Mouse (Mus musculus) kidney, postnatal 0 days (tissue): Measurements from ENCODE around the gene Ube2c. TPM values are rescaled to one million over a fixed set of nuclear protein-coding genes. Genes with fewer than 3 reads are reported as not detected.

ENCODE experiments used
- ATAC-seq: fragments of 200-750 bp; cut with Nextera tagmentation; replicated peaks from 2 replicates; pipeline ENCODE4 v1.8.0; 2017; ENCODE audit warnings: low read depth, moderate number of reproducible peaks, moderate TSS enrichment, moderate library complexity; ENCODE audit not compliant: low FRiP score
- DNase-seq: peaks from one replicate; pipeline ENCODE4 v3.0.0-alpha.2; 2016; ENCODE audit warnings: low spot score
- H3K27ac ChIP-seq: fragments of 300-500 bp; sonication (generic); 2 replicates; pipeline ENCODE4 v1.5.1; 2014; ENCODE audit warnings: mild to moderate bottlenecking
- H3K27me3 ChIP-seq: fragments of 300-500 bp; sonication (generic); 2 replicates; pipeline ENCODE4 v1.6.1; 2014; ENCODE audit warnings: low read length, mixed read lengths; ENCODE audit not compliant: insufficient read depth
- H3K36me3 ChIP-seq: fragments of 300-500 bp; sonication (generic); 2 replicates; pipeline ENCODE4 v1.6.1; 2014; ENCODE audit warnings: low read length, mixed read lengths; ENCODE audit not compliant: insufficient read depth
- H3K4me1 ChIP-seq: fragments of 300-500 bp; sonication (generic); replicated peaks from 2 replicates; pipeline ENCODE4 v1.6.1; 2014; ENCODE audit warnings: antibody characterized with exemption, low read length, mixed read lengths; ENCODE audit not compliant: insufficient read depth
- H3K4me2 ChIP-seq: fragments of 300-500 bp; sonication (generic); 2 replicates; pipeline ENCODE4 v1.6.1; 2014; ENCODE audit warnings: mild to moderate bottlenecking, low read length, moderate library complexity, mixed read lengths
- H3K4me3 ChIP-seq: fragments of 300-500 bp; sonication (generic); replicated peaks from 2 replicates; pipeline ENCODE4 v1.5.1; 2014; ENCODE audit warnings: low read depth, low read length
- H3K9ac ChIP-seq: fragments of 300-500 bp; sonication (generic); 2 replicates; pipeline ENCODE4 v1.6.1; 2014; ENCODE audit warnings: low read depth, low read length
- H3K9me3 ChIP-seq: fragments of 300-500 bp; sonication (generic); replicated peaks from 2 replicates; pipeline ENCODE4 v1.6.1; 2016; ENCODE audit warnings: low read length, inconsistent platforms, mixed read lengths
- CTCF ChIP-seq: IDR thresholded peaks from 2 replicates; pipeline ENCODE4 v1.5.1; 2016; ENCODE audit warnings: antibody characterized with exemption, low read depth, mild to moderate bottlenecking, moderate library complexity
- WGBS: fragments of 180-500 bp; shearing (Covaris S2); extraction: QIAGEN DNeasy Blood & Tissue Kit; methylation state at CpG from one replicate; pipeline ENCODE4 v1.1.7; 2014; 5-methylcytosine and 5-hydroxymethylcytosine counted together
- polyA plus RNA-seq: library from polyadenylated mRNA; unstranded; fragments of >200 nt; fragmentation: Nextera tagmentation; extraction: Ambion mirVana; gene quantifications from 2 replicates; pipeline ENCODE4 v1.2.1, GENCODE M21; 2015

Ube2c gene
- polyA plus RNA-seq, 1 experiment from 2014 or later, result 132 TPM

DNA sequence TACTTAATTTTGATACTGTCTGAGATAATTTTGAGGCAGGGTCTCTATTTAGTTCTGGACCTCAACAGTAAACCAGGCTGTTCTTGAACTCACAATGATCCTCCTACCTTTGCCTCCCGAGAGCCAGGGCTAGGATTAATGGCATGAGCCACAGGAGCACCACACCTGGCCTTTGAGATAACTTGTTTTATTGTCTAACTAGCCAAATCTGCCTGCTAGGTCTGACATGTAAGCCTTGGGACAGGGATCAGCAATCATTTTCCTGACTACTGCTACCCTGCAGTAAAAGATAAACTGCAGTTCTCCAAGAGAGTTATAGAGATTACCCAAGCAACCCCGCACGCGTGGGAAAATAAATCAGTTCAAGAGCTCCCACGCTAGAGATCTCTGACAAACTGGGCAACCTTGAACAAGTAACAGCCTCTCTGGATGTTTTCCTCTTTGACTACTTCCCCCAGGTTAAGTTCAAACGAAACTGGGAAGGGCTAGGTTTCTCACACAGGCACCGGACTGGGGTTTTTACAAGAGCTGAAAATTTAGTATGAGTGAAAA is 15.2 kb downstream of the Ube2c start:
- no peaks in the 10 kb centered on the region for H3K9me3 ChIP-seq
- no peaks in the 10 kb centered on the region; the same call in 1 of the 2 replicates for H3K4me1 ChIP-seq
- no peak for ATAC-seq
- no peak for TF ChIP-seq CTCF
- peak overlapping the region; percentile 90 for H3K27ac ChIP-seq
- no peaks in the 10 kb centered on the region for H3K36me3 ChIP-seq
- H3K4me3 ChIP-seq, result peak overlapping the region; percentile 67
- 3% methylated on average over 7 of the region's 7 CpGs for WGBS
- no peaks in the 10 kb centered on the region for H3K27me3 ChIP-seq
- H3K4me2 ChIP-seq, result peak overlapping the region; percentile 75
- H3K9ac ChIP-seq, result peak overlapping the region; percentile 76
- DNase-seq, result no peak

DNA sequence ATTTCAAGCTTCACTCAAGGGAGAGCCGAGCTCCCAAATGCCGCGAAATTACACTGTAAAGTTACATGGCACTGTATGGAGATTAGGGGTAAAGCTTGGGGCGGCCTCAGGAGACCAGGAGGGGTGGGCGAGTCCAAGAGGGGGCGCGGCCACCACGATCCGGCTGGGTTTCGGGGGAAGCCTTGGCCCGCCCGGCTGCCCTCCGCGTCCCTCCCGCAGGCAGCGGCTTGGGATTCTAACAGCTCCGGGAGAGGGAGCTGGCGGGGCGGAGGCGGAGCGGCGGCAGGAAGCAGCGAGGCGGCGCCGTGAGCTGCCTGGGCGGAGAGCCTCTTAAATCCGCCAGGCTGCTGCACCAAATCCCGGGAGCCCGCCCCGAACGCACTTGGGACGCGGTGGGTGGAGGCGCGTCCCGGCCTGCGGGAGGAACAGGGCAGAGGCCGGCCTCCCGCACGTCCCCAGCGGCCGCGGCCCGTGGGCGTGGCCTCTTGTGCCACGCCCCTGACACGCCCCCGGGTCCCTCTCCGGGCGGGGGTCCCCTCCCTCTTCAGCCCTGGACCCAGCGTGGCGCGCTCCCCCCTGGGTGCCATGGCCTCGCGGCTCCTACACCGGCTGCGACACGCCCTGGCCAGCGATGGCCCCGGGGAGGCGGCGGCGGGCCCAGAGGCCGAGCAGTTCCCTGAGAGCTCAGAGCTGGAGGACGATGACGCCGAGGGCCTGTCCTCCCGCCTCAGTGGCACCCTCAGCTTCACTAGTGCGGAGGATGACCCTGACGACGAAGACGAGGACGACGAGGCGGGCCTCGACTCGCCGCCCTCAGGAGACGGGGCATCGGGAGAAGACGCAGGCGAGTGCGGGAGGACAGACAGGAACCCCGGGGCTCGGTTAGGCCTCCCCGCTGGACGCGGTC is 16.0 kb downstream of the Ube2c start, which contains the start of gene Snx21:
Gene Snx21 (plus strand): TSS at position 343 of the 907 bp plus-strand sequence.
- ATAC-seq (peak; percentile 87), DNase-seq (peak; percentile 92)
- WGBS, result under 1% methylated on average over 75 of the region's 89 CpGs
- H3K4me2 ChIP-seq, result peak within 1 kb of the TSS; percentile 75
- peak within 1 kb of the TSS; percentile 67 for H3K4me3 ChIP-seq
- peak within 1 kb of the TSS; percentile 90 for H3K27ac ChIP-seq
- H3K4me1 ChIP-seq, result no peaks in the 10 kb centered on the region; the same call in 1 of the 2 replicates
- no peaks in the 10 kb centered on the region for H3K9me3 ChIP-seq
- H3K36me3 ChIP-seq, result peaks cover 4% of the 10 kb centered on the region; the same call in 1 of the 2 replicates
- H3K9ac ChIP-seq, result peak within 1 kb of the TSS; percentile 76
- H3K27me3 ChIP-seq, result no peaks in the 10 kb centered on the region
- peak; percentile 65 for TF ChIP-seq CTCF

DNA sequence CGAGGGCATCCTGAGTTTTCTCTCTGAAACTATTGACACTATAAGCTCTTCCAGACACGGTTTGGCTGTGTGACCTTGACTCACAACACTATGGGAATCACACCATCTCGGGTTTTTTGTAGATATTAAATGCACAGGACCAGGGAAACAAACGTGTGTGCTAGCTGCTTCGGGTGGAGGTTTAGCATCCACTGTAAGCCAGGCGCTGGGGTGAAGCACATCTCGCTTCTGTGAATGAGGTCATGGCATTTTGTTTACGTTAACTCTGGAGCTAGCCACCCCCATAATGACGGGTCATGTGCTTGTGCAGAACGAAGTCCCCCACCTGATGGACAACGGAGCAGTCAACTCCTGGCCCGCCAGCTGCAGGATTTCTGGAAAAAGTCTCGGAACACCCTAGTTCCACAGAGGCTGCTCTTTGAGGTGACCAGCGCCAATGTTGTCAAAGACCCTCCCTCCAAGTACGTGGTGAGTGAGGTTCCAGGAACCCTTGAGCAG is 16.7 kb downstream of the Ube2c start:
- peak overlapping the region; percentile 67 for H3K4me3 ChIP-seq
- H3K27ac ChIP-seq, result peak overlapping the region; percentile 90
- 6% methylated on average over 15 of the region's 15 CpGs for WGBS
- peaks cover 10% of the 10 kb centered on the region; the same call in 1 of the 2 replicates for H3K36me3 ChIP-seq
- H3K27me3 ChIP-seq, result no peaks in the 10 kb centered on the region
- no peak for ATAC-seq
- H3K9me3 ChIP-seq, result no peaks in the 10 kb centered on the region
- H3K4me2 ChIP-seq, result peak overlapping the region; percentile 75
- no peak for TF ChIP-seq CTCF
- H3K4me1 ChIP-seq, result no peaks in the 10 kb centered on the region; the same call in 1 of the 2 replicates
- peak overlapping the region; percentile 76 for H3K9ac ChIP-seq
- peak; percentile 51 for DNase-seq

DNA sequence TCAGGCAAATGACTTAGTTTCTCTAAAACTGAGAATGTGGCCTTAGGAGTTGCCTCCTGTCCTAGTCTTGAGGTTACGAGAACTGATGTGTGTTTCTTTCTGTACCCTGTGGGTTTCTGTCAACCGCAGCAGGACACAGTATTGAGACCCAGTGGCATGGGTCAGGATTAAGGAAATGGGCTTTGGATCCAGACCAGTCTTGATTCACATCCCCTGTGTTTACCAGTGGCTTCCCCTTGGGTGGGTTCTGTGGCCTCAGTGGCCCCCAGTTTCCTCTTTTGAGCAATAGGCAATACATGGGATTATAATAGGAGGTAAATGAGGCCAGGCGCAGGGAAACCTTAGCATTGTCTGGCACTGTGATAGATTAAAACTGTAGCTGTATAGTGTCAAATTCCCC is 17.3 kb downstream of the Ube2c start:
- Histone ChIP-seq H3K9ac (0 out of 2 replicates have a peak overlapping the region, but pooled peaks have one; percentile 76), H3K27me3 (no peaks in the 10 kb centered on the region), H3K27ac (peak overlapping the region; percentile 90), H3K4me3 (peak overlapping the region; percentile 67; the same call in 1 of the 2 replicates), H3K9me3 (no peaks in the 10 kb centered on the region), H3K4me1 (no peaks in the 10 kb centered on the region; the same call in 1 of the 2 replicates), H3K4me2 (peak overlapping the region; percentile 75), H3K36me3 (peaks cover 16% of the 10 kb centered on the region)
- 75% methylated on average over 3 of the region's 3 CpGs for WGBS
- DNase-seq, result no peak
- no peak for ATAC-seq
- no peak for TF ChIP-seq CTCF

DNA sequence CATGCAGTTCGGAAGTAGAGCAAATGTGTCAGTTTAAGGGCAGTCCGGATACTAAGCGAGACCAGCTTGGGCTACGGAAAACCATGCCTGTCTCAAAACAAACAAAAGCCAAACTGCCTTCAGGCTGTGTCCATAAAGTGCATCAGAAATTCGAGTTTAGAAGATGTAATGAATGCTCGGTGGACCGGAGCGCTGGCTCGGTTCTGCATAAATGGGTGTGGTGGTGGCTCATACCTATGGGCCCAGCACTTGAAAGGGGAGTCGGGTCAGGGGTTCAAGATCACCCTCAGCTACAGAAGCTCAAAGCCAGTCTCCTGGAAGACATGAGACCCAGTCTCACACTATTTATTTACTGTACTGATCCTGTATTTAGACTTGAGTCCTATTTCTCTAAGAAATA is 18.1 kb downstream of the Ube2c start:
- ATAC-seq, result no peak
- DNase-seq, result no peak
- no peak for TF ChIP-seq CTCF
- Histone ChIP-seq H3K9ac (no peak overlapping the region), H3K4me3 (no peak overlapping the region), H3K27ac (no peak overlapping the region), H3K36me3 (peaks cover 24% of the 10 kb centered on the region), H3K4me2 (no peak overlapping the region), H3K4me1 (no peaks in the 10 kb centered on the region; the same call in 1 of the 2 replicates), H3K27me3 (no peaks in the 10 kb centered on the region), H3K9me3 (no peaks in the 10 kb centered on the region)
- 62% methylated on average over 10 of the region's 10 CpGs for WGBS

DNA sequence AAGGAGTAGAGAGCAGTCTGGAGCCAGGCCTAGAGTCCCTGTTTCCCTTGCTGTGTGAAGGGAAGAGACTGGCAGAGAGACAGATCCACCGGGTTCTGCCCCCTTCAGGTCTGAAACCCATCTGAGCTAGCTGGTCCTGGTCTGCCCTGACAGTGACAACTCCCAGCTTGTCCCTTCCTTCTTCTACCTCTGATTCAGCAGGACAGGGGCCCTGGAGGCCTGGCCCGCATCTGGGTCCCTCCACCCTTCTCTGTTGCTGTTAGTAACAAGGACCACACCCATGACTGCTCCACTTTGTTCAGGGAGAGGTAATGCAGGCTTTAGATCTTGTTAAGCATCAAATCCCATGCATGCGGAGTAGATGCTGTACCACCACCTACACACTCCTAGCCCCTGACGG is 18.7 kb downstream of the Ube2c start:
- H3K27ac ChIP-seq, result 0 out of 2 replicates have a peak overlapping the region, but pooled peaks have one; percentile 4
- H3K9me3 ChIP-seq, result no peaks in the 10 kb centered on the region
- H3K4me3 ChIP-seq, result no peak overlapping the region
- WGBS, result 72% methylated on average over 4 of the region's 4 CpGs
- H3K4me1 ChIP-seq, result no peaks in the 10 kb centered on the region; the same call in 1 of the 2 replicates
- H3K4me2 ChIP-seq, result no peak overlapping the region
- H3K36me3 ChIP-seq, result peaks cover 25% of the 10 kb centered on the region
- H3K27me3 ChIP-seq, result no peaks in the 10 kb centered on the region
- no peak overlapping the region for H3K9ac ChIP-seq
- ATAC-seq, result no peak
- TF ChIP-seq CTCF, result no peak
- DNase-seq, result no peak
